Mouse (Mus musculus): Measurements from ENCODE around the gene Rfng. TPM values are rescaled to one million over a fixed set of nuclear protein-coding genes. Genes with fewer than 3 reads are reported as not detected.
"Not testable (repeated sequence)": the region's sequence is repeated elsewhere in the genome, so short reads cannot be mapped to it uniquely, and the experiment has no call there.

Rfng gene
- total RNA-seq, 2 experiments from 2014 or later, result 9.9 to 10.0 TPM

- intact Hi-C loops (cut with DNase I), result loop anchor here (5.0 to 10.0 kb wide), 2 partner anchors 118 to 285 kb away; partner anchors contain the start of genes Notum and Slc25a10
Observed at GRCm38 (mm10) chr11:120779876-120780275, 4.1 kb downstream of the Rfng start.

GRCm38 (mm10) chr11:120777123-120777522 lies 6.9 kb downstream of the Rfng start:
- intact Hi-C loops (cut with DNase I), result loop anchor here (5.0 kb wide), 1 partner anchor 115 kb away; the partner anchor contains the start of gene Notum
- no peak for DNase-seq

More at GRCm38 (mm10) chr11:120779876-120780275, 4.1 kb downstream of the Rfng start:
- DNase-seq, result no peak

GRCm38 (mm10) chr11:120775774-120776469 lies 8.1 kb downstream of the Rfng start:
- DNase-seq, result peak; percentile 94
- intact Hi-C loops (cut with DNase I), result loop anchor here (2.0 to 5.0 kb wide), 2 partner anchors 55 to 114 kb away; partner anchors contain the start of genes Notum and Rac3

- DNase-seq, result no peak
- intact Hi-C loops (cut with DNase I), result loop anchor here (2.0 kb wide), 1 partner anchor 53 kb away; the partner anchor contains the start of gene Rac3
Observed at GRCm38 (mm10) chr11:120773463-120774190, 10.4 kb downstream of the Rfng start.

GRCm38 (mm10) chr11:120772749-120773148 lies 11.3 kb downstream of the Rfng start:
- intact Hi-C loops (cut with DNase I), result no loop called here
- DNase-seq, result no peak

- no peak for DNase-seq
- intact Hi-C loops (cut with DNase I), result no loop called here
Observed at GRCm38 (mm10) chr11:120768206-120768605, 15.8 kb downstream of the Rfng start.

GRCm38 (mm10) chr11:120767023-120767422 lies 17.0 kb downstream of the Rfng start:
- DNase-seq; intact Hi-C loops (cut with DNase I): not testable (repeated sequence)

- DNase-seq; intact Hi-C loops (cut with DNase I): not testable (repeated sequence)
Observed at GRCm38 (mm10) chr11:120763121-120763999, 20.6 kb downstream of the Rfng start.

GRCm38 (mm10) chr11:120762672-120763041 lies 21.4 kb downstream of the Rfng start, which contains the start of gene Hmga1b:
Gene Hmga1b (plus strand): TSS chr11:120762794.
- DNase-seq; intact Hi-C loops (cut with DNase I): not testable (repeated sequence)

- no peak for DNase-seq
- intact Hi-C loops (cut with DNase I), result no loop called here
Observed at GRCm38 (mm10) chr11:120761811-120762671, 22.0 kb downstream of the Rfng start.

GRCm38 (mm10) chr11:120760236-120760635 lies 23.8 kb downstream of the Rfng start:
- no peak for DNase-seq
- intact Hi-C loops (cut with DNase I), result no loop called here

- DNase-seq, result no peak
- intact Hi-C loops (cut with DNase I), result no loop called here
Observed at GRCm38 (mm10) chr11:120751606-120752005, 32.4 kb downstream of the Rfng start.

GRCm38 (mm10) chr11:120749430-120749829 lies 34.6 kb downstream of the Rfng start:
- intact Hi-C loops (cut with DNase I), result no loop called here

GRCm38 (mm10) chr11:120747974-120748373 lies 36.0 kb downstream of the Rfng start:
- DNase-seq, result no peak
- intact Hi-C loops (cut with DNase I), result no loop called here

More at GRCm38 (mm10) chr11:120749430-120749829, 34.6 kb downstream of the Rfng start:
- DNase-seq, result no peak

GRCm38 (mm10) chr11:120744121-120744701 lies 39.8 kb downstream of the Rfng start:
- no peak for DNase-seq
- intact Hi-C loops (cut with DNase I), result no loop called here

- intact Hi-C loops (cut with DNase I), result no loop called here
- DNase-seq, result no peak
Observed at GRCm38 (mm10) chr11:120740981-120741380, 43.0 kb downstream of the Rfng start.

- no peak for DNase-seq
- intact Hi-C loops (cut with DNase I), result no loop called here
Observed at GRCm38 (mm10) chr11:120736424-120736823, 47.6 kb downstream of the Rfng start.

- intact Hi-C loops (cut with DNase I), result no loop called here
- DNase-seq, result peak in 1 of 2 experiments; percentile 25
Observed at GRCm38 (mm10) chr11:120733521-120733920, 50.5 kb downstream of the Rfng start.

Data from gastrocnemius, postnatal 36 days (tissue).